Mouse (Mus musculus): ENCODE results near the gene Gm49368. TPM values are rescaled to one million over a fixed set of nuclear protein-coding genes. Genes with fewer than 3 reads are reported as not detected.
"Not testable (repeated sequence)": the region's sequence is repeated elsewhere in the genome, so short reads cannot be mapped to it uniquely, and the experiment has no call there.

The Gm49368 gene
- polyA plus RNA-seq, 1 experiment from 2014 or later = not detected

- no peaks in the 10 kb centered on the region for H3K4me1 ChIP-seq (replicated peaks; ENCODE audit: control insufficient read depth, insufficient read depth, low read length)
- H3K9ac ChIP-seq (replicated peaks; ENCODE audit: low read depth, low read length) = no peak overlapping the region
- no peak overlapping the region for H3K27ac ChIP-seq (ENCODE audit: low read length)
- H3K36me3 ChIP-seq (ENCODE audit: control insufficient read depth, insufficient read depth) = no peaks in the 10 kb centered on the region
- ATAC-seq = no peak
- H3K9me3 ChIP-seq (ENCODE audit: control insufficient read depth, low read length) = no peaks in the 10 kb centered on the region
- 91% methylated on average over 6 of the region's 6 CpGs for WGBS
- no peak overlapping the region for H3K4me3 ChIP-seq (replicated peaks; ENCODE audit: low read length)
- no peaks in the 10 kb centered on the region for H3K27me3 ChIP-seq (replicated peaks; ENCODE audit: control insufficient read depth, insufficient read depth, low read length)
- no peak overlapping the region for H3K4me2 ChIP-seq (ENCODE audit: low read length)
Measured at GRCm38 (mm10) chr7:128139611-128140010, 77.1 kb downstream of the Gm49368 start.

GRCm38 (mm10) chr7:128150970-128151369 is 88.5 kb downstream of the Gm49368 start:
- H3K27ac ChIP-seq (ENCODE audit: low read length) = no peak overlapping the region
- H3K4me2 ChIP-seq (ENCODE audit: low read length) = no peak overlapping the region
- H3K9me3 ChIP-seq (ENCODE audit: control insufficient read depth, low read length) = no peaks in the 10 kb centered on the region
- H3K4me3 ChIP-seq (replicated peaks; ENCODE audit: low read length) = no peak overlapping the region
- no peak overlapping the region for H3K9ac ChIP-seq (replicated peaks; ENCODE audit: low read depth, low read length)
- 91% methylated on average over 8 of the region's 8 CpGs for WGBS
- no peaks in the 10 kb centered on the region for H3K4me1 ChIP-seq (replicated peaks; ENCODE audit: control insufficient read depth, insufficient read depth, low read length)
- H3K27me3 ChIP-seq (replicated peaks; ENCODE audit: control insufficient read depth, insufficient read depth, low read length) = no peaks in the 10 kb centered on the region
- ATAC-seq = no peak
- H3K36me3 ChIP-seq (ENCODE audit: control insufficient read depth, insufficient read depth) = no peaks in the 10 kb centered on the region

- Histone ChIP-seq H3K4me1 (replicated peaks; ENCODE audit: control insufficient read depth, insufficient read depth, low read length) (no peaks in the 10 kb centered on the region), H3K4me2 (ENCODE audit: low read length) (no peak within 1 kb of the TSS), H3K27me3 (replicated peaks; ENCODE audit: control insufficient read depth, insufficient read depth, low read length) (no peaks in the 10 kb centered on the region), H3K9me3 (ENCODE audit: control insufficient read depth, low read length) (no peaks in the 10 kb centered on the region), H3K4me3 (replicated peaks; ENCODE audit: low read length) (no peak within 1 kb of the TSS), H3K36me3 (ENCODE audit: control insufficient read depth, insufficient read depth) (no peaks in the 10 kb centered on the region), H3K9ac (replicated peaks; ENCODE audit: low read depth, low read length) (no peak within 1 kb of the TSS), H3K27ac (ENCODE audit: low read length) (no peak within 1 kb of the TSS)
- ATAC-seq = no peak
- WGBS = 91% methylated on average over 21 of the region's 21 CpGs
Measured at GRCm38 (mm10) chr7:128154076-128154475, 91.6 kb downstream of the Gm49368 start, which contains the start of gene Itgad. TSS of gene Itgad (plus strand) at chr7:128154376.

- Histone ChIP-seq H3K4me2 (ENCODE audit: low read length) (no peak overlapping the region), H3K9ac (replicated peaks; ENCODE audit: low read depth, low read length) (no peak overlapping the region), H3K27me3 (replicated peaks; ENCODE audit: control insufficient read depth, insufficient read depth, low read length) (no peaks in the 10 kb centered on the region), H3K27ac (ENCODE audit: low read length) (no peak overlapping the region), H3K4me3 (replicated peaks; ENCODE audit: low read length) (no peak overlapping the region), H3K36me3 (ENCODE audit: control insufficient read depth, insufficient read depth) (no peaks in the 10 kb centered on the region), H3K9me3 (ENCODE audit: control insufficient read depth, low read length) (no peaks in the 10 kb centered on the region), H3K4me1 (replicated peaks; ENCODE audit: control insufficient read depth, insufficient read depth, low read length) (no peaks in the 10 kb centered on the region)
- no peak for ATAC-seq
- 54% methylated on average over 10 of the region's 10 CpGs for WGBS
Measured at GRCm38 (mm10) chr7:128154924-128155323, 92.4 kb downstream of the Gm49368 start.

GRCm38 (mm10) chr7:128158688-128159354 is 96.3 kb downstream of the Gm49368 start:
- ATAC-seq; H3K9ac ChIP-seq (replicated peaks; ENCODE audit: low read depth, low read length): not testable (repeated sequence)
- WGBS = 74% methylated on average over 7 of the region's 8 CpGs

GRCm38 (mm10) chr7:128164001-128164400 is 101.5 kb downstream of the Gm49368 start:
- ATAC-seq = no peak
- 94% methylated on average over 4 of the region's 4 CpGs for WGBS
- no peaks in the 10 kb centered on the region for H3K9me3 ChIP-seq (ENCODE audit: control insufficient read depth, low read length)

More at GRCm38 (mm10) chr7:128158688-128159354, 96.3 kb downstream of the Gm49368 start:
- not testable (repeated sequence) for H3K36me3 ChIP-seq (ENCODE audit: control insufficient read depth, insufficient read depth); H3K27me3 ChIP-seq (replicated peaks; ENCODE audit: control insufficient read depth, insufficient read depth, low read length); H3K4me3 ChIP-seq (replicated peaks; ENCODE audit: low read length); H3K27ac ChIP-seq (ENCODE audit: low read length); H3K4me2 ChIP-seq (ENCODE audit: low read length); H3K4me1 ChIP-seq (replicated peaks; ENCODE audit: control insufficient read depth, insufficient read depth, low read length); H3K9me3 ChIP-seq (ENCODE audit: control insufficient read depth, low read length)

GRCm38 (mm10) chr7:128166391-128166790 is 103.9 kb downstream of the Gm49368 start:
- no peak overlapping the region for H3K4me3 ChIP-seq (replicated peaks; ENCODE audit: low read length)
- no peaks in the 10 kb centered on the region for H3K9me3 ChIP-seq (ENCODE audit: control insufficient read depth, low read length)
- H3K9ac ChIP-seq (replicated peaks; ENCODE audit: low read depth, low read length) = no peak overlapping the region
- H3K27ac ChIP-seq (ENCODE audit: low read length) = no peak overlapping the region
- no peak overlapping the region for H3K4me2 ChIP-seq (ENCODE audit: low read length)
- no peak for ATAC-seq
- H3K4me1 ChIP-seq (replicated peaks; ENCODE audit: control insufficient read depth, insufficient read depth, low read length) = no peaks in the 10 kb centered on the region
- H3K36me3 ChIP-seq (ENCODE audit: control insufficient read depth, insufficient read depth) = no peaks in the 10 kb centered on the region
- 96% methylated on average over 7 of the region's 7 CpGs for WGBS
- no peaks in the 10 kb centered on the region for H3K27me3 ChIP-seq (replicated peaks; ENCODE audit: control insufficient read depth, insufficient read depth, low read length)

More at GRCm38 (mm10) chr7:128164001-128164400, 101.5 kb downstream of the Gm49368 start:
- H3K27me3 ChIP-seq (replicated peaks; ENCODE audit: control insufficient read depth, insufficient read depth, low read length) = no peaks in the 10 kb centered on the region
- no peak overlapping the region for H3K27ac ChIP-seq (ENCODE audit: low read length)
- H3K9ac ChIP-seq (replicated peaks; ENCODE audit: low read depth, low read length) = no peak overlapping the region
- H3K4me3 ChIP-seq (replicated peaks; ENCODE audit: low read length) = no peak overlapping the region
- no peaks in the 10 kb centered on the region for H3K36me3 ChIP-seq (ENCODE audit: control insufficient read depth, insufficient read depth)
- H3K4me1 ChIP-seq (replicated peaks; ENCODE audit: control insufficient read depth, insufficient read depth, low read length) = no peaks in the 10 kb centered on the region
- no peak overlapping the region for H3K4me2 ChIP-seq (ENCODE audit: low read length)

- no peaks in the 10 kb centered on the region for H3K27me3 ChIP-seq (replicated peaks; ENCODE audit: control insufficient read depth, insufficient read depth, low read length)
Measured at GRCm38 (mm10) chr7:128169996-128170395, 107.5 kb downstream of the Gm49368 start.

More at GRCm38 (mm10) chr7:128169996-128170395, 107.5 kb downstream of the Gm49368 start:
- no peaks in the 10 kb centered on the region for H3K9me3 ChIP-seq (ENCODE audit: control insufficient read depth, low read length)
- WGBS = 66% methylated on average over 3 of the region's 3 CpGs
- no peak overlapping the region for H3K27ac ChIP-seq (ENCODE audit: low read length)
- H3K36me3 ChIP-seq (ENCODE audit: control insufficient read depth, insufficient read depth) = no peaks in the 10 kb centered on the region
- H3K4me2 ChIP-seq (ENCODE audit: low read length) = no peak overlapping the region
- no peak overlapping the region for H3K4me3 ChIP-seq (replicated peaks; ENCODE audit: low read length)
- no peaks in the 10 kb centered on the region for H3K4me1 ChIP-seq (replicated peaks; ENCODE audit: control insufficient read depth, insufficient read depth, low read length)
- no peak overlapping the region for H3K9ac ChIP-seq (replicated peaks; ENCODE audit: low read depth, low read length)
- ATAC-seq = no peak
